Mouse (Mus musculus) kidney, adult 2 months (tissue): ENCODE measurements around the gene Pidd1.

Experiments
- CTCF ChIP-seq: fragments of 200-500 bp; conservative IDR thresholded peaks from 2 replicates; pipeline ENCODE4 v1.5.1; 2011; ENCODE audit warnings: low read depth, mild to moderate bottlenecking, control low read depth, low read length, moderate library complexity, mixed read lengths; ENCODE audit not compliant: insufficient read depth, insufficient read length
- POLR2A ChIP-seq: fragments of 200-500 bp; IDR thresholded peaks from one replicate; pipeline ENCODE4 v1.6.1; 2011; ENCODE audit warnings: low read depth, low read length, control low read depth

DNA sequence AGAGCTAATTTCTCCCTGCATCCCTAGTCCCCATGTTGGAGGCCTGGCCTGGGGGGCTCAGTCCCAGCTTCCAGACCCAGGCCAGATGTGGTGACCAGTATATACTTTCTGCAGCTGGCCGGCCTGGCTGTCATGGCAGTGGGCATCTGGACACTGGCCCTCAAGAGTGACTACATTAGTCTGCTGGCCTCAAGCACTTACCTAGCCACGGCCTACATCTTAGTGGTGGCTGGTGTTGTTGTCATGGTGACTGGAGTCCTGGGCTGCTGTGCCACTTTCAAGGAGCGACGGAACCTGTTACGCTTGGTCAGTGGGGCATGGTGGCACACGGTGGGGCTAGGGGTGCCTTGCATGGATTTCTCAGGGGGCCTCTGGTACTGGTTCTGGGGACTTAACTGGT is 25.5 kb upstream of the Pidd1 start:
- no peak for TF ChIP-seq CTCF
- TF ChIP-seq POLR2A, result no peak
